Mouse (Mus musculus) limb, embryonic 10.5 days (tissue): ENCODE measurements around the gene Clec4a4. TPM values are rescaled to one million over a fixed set of nuclear protein-coding genes. Genes with fewer than 3 reads are reported as not detected.
"Not testable (repeated sequence)": the region's sequence is repeated elsewhere in the genome, so short reads cannot be mapped to it uniquely, and the experiment has no call there.

Source experiments
- DNase-seq: peaks from one replicate; pipeline ENCODE4 v3.0.0-alpha.2; 2017; ENCODE audit warnings: low spot score
- H3K27ac ChIP-seq: fragments of 300-500 bp; sonication (generic); 2 replicates; pipeline ENCODE4 v1.5.1; 2016; ENCODE audit warnings: mild to moderate bottlenecking
- H3K27me3 ChIP-seq: fragments of 300-500 bp; sonication (generic); 2 replicates; pipeline ENCODE4 v1.6.1; 2016; ENCODE audit warnings: low read depth, mild to moderate bottlenecking; ENCODE audit not compliant: poor library complexity, severe bottlenecking
- H3K36me3 ChIP-seq: fragments of 300-500 bp; sonication (generic); 2 replicates; pipeline ENCODE4 v1.6.1; 2016; ENCODE audit warnings: mild to moderate bottlenecking, moderate library complexity
- H3K4me1 ChIP-seq: fragments of 300-500 bp; sonication (generic); 2 replicates; pipeline ENCODE4 v1.6.1; 2016
- H3K4me3 ChIP-seq: fragments of 300-500 bp; sonication (generic); 2 replicates; pipeline ENCODE4 v1.5.1; 2016; ENCODE audit warnings: mild to moderate bottlenecking, moderate library complexity
- H3K9me3 ChIP-seq: fragments of 300-500 bp; sonication (generic); replicated peaks from 2 replicates; pipeline ENCODE4 v1.6.1; 2016; ENCODE audit warnings: mild to moderate bottlenecking
- WGBS: fragments of 180-500 bp; shearing (Covaris S2); methylation state at CpG from one replicate; pipeline ENCODE4 v1.1.7; 2016; 5-methylcytosine and 5-hydroxymethylcytosine counted together
- polyA plus RNA-seq: library from polyadenylated mRNA; unstranded; fragments of >200 nt; fragmentation: Nextera tagmentation; extraction: Ambion mirVana; gene quantifications from 2 replicates; pipeline ENCODE4 v1.2.1, GENCODE M21; 2016

The Clec4a4 gene
- not detected in 2 replicates for polyA plus RNA-seq

- no peaks in the 10 kb centered on the region for H3K27me3 ChIP-seq
- 94% methylated on average over 6 of the region's 6 CpGs for WGBS
These were observed at the start of gene Clec4a4 for GRCm38 (mm10) chr6:122989876-122990437. Clec4a4 (plus strand) TSS chr6:122990367.

GRCm38 (mm10) chr6:122946760-122947159 lies 43.4 kb upstream of the Clec4a4 start:
- WGBS: 96% methylated on average over 2 of the region's 2 CpGs

More at GRCm38 (mm10) chr6:122989876-122990437, at the start of gene Clec4a4:
- DNase-seq: no peak
- no peaks in the 10 kb centered on the region for H3K4me1 ChIP-seq
- H3K9me3 ChIP-seq: 0 out of 2 replicates have a peak, but pooled peaks cover 2% of the 10 kb centered on the region
- no peaks in the 10 kb centered on the region for H3K36me3 ChIP-seq
- H3K4me3 ChIP-seq: no peak within 1 kb of the TSS
- no peak within 1 kb of the TSS for H3K27ac ChIP-seq

GRCm38 (mm10) chr6:122952401-122952800 lies 37.8 kb upstream of the Clec4a4 start, which contains the start of gene Clec4a3:
Clec4a3 (plus strand) TSS chr6:122952515.
- DNase-seq: no peak
- Histone ChIP-seq H3K27me3 (no peaks in the 10 kb centered on the region), H3K27ac (no peak within 1 kb of the TSS), H3K4me1 (no peaks in the 10 kb centered on the region), H3K36me3 (no peaks in the 10 kb centered on the region), H3K4me3 (no peak within 1 kb of the TSS), H3K9me3 (no peaks in the 10 kb centered on the region)
- WGBS: 86% methylated on average over 8 of the region's 8 CpGs

More at GRCm38 (mm10) chr6:122946760-122947159, 43.4 kb upstream of the Clec4a4 start:
- Histone ChIP-seq H3K9me3 (no peaks in the 10 kb centered on the region), H3K4me3 (no peak overlapping the region), H3K27ac (no peak overlapping the region), H3K4me1 (no peaks in the 10 kb centered on the region), H3K27me3 (no peaks in the 10 kb centered on the region), H3K36me3 (no peaks in the 10 kb centered on the region)
- DNase-seq: peak; percentile 2

GRCm38 (mm10) chr6:122964562-122964961 lies 25.6 kb upstream of the Clec4a4 start:
- no peaks in the 10 kb centered on the region for H3K27me3 ChIP-seq
- no peak overlapping the region for H3K4me3 ChIP-seq
- H3K4me1 ChIP-seq: no peaks in the 10 kb centered on the region
- no peak for DNase-seq
- no peaks in the 10 kb centered on the region for H3K36me3 ChIP-seq
- no peak overlapping the region for H3K27ac ChIP-seq
- 82% methylated on average over 2 of the region's 2 CpGs for WGBS
- no peaks in the 10 kb centered on the region for H3K9me3 ChIP-seq

- DNase-seq: no peak
- Histone ChIP-seq H3K27ac (no peak overlapping the region), H3K4me1 (no peaks in the 10 kb centered on the region), H3K9me3 (no peaks in the 10 kb centered on the region), H3K4me3 (no peak overlapping the region), H3K36me3 (no peaks in the 10 kb centered on the region), H3K27me3 (no peaks in the 10 kb centered on the region)
- 91% methylated on average over 2 of the region's 2 CpGs for WGBS
These were observed 21.1 kb upstream of the Clec4a4 start for GRCm38 (mm10) chr6:122969048-122969447.

- not testable (repeated sequence) for H3K9me3 ChIP-seq, H3K4me1 ChIP-seq, DNase-seq, H3K27me3 ChIP-seq, H3K27ac ChIP-seq, H3K36me3 ChIP-seq, H3K4me3 ChIP-seq
- WGBS: 76% methylated on average over 2 of the region's 2 CpGs
These were observed 14.5 kb downstream of the Clec4a4 start for GRCm38 (mm10) chr6:123004696-123005095.

- 67% methylated on average over 1 of the region's 1 CpGs for WGBS
- H3K4me1 ChIP-seq: no peaks in the 10 kb centered on the region
- H3K9me3 ChIP-seq: no peaks in the 10 kb centered on the region
- H3K4me3 ChIP-seq: no peak overlapping the region
- no peak for DNase-seq
- no peaks in the 10 kb centered on the region for H3K36me3 ChIP-seq
- no peaks in the 10 kb centered on the region for H3K27me3 ChIP-seq
- no peak overlapping the region for H3K27ac ChIP-seq
These were observed 15.4 kb downstream of the Clec4a4 start for GRCm38 (mm10) chr6:123005591-123005990.

GRCm38 (mm10) chr6:123049742-123050372 lies 59.7 kb downstream of the Clec4a4 start, which contains the start of gene Clec4b1:
Clec4b1 (plus strand) TSS chr6:123049962.
- H3K4me1 ChIP-seq: no peaks in the 10 kb centered on the region
- DNase-seq: no peak
- no peak within 1 kb of the TSS for H3K27ac ChIP-seq
- H3K9me3 ChIP-seq: no peaks in the 10 kb centered on the region
- H3K36me3 ChIP-seq: no peaks in the 10 kb centered on the region
- no peaks in the 10 kb centered on the region for H3K27me3 ChIP-seq
- 88% methylated on average over 2 of the region's 2 CpGs for WGBS
- no peak within 1 kb of the TSS for H3K4me3 ChIP-seq

Other genes starting within 250 kb of the Clec4a4 start
- gene Slc2a3, start 188.7 kb upstream of the Clec4a4 start, polyA plus RNA-seq: 61.3 and 74.0 TPM in 2 replicates
- 1.7 and 3.2 TPM in 2 replicates for gene Foxj2, start 170.5 kb upstream of the Clec4a4 start, polyA plus RNA-seq
- gene C3ar1, start 134.2 kb upstream of the Clec4a4 start, polyA plus RNA-seq: 0.73 and 1.2 TPM in 2 replicates
- gene Necap1, start 115.9 kb upstream of the Clec4a4 start, polyA plus RNA-seq: 52.1 and 56.2 TPM in 2 replicates
- 0.40 and 0.56 TPM in 2 replicates for gene Clec4a1, start 68.5 kb upstream of the Clec4a4 start, polyA plus RNA-seq
- 0.40 TPM in 1 of 2 replicates, not detected in the other for gene Clec4a3, start 37.9 kb upstream of the Clec4a4 start, polyA plus RNA-seq
- not detected in 2 replicates for gene Clec4b1, start 59.6 kb downstream of the Clec4a4 start, polyA plus RNA-seq
- gene Clec4a2, start 116.1 kb downstream of the Clec4a4 start, polyA plus RNA-seq: 0.29 and 0.70 TPM in 2 replicates
- not detected in 2 replicates for gene Clec4b2, start 182.5 kb downstream of the Clec4a4 start, polyA plus RNA-seq
- 0.63 TPM in 1 of 2 replicates, not detected in the other for gene Clec4n, start 239.5 kb downstream of the Clec4a4 start, polyA plus RNA-seq